Mouse (Mus musculus) forebrain, embryonic 13.5 days (tissue): Measurements from ENCODE around the gene Tox2. TPM values are rescaled to one million over a fixed set of nuclear protein-coding genes. Genes with fewer than 3 reads are reported as not detected.

Experiments used
- ATAC-seq: fragments of 200-750 bp; cut with Nextera tagmentation; 2 replicates; pipeline ENCODE4 v1.8.0; 2017
- H3K27ac ChIP-seq: fragments of 300-500 bp; sonication (generic); 2 replicates; pipeline ENCODE4 v1.5.1; 2015; ENCODE audit warnings: inconsistent platforms, mild to moderate bottlenecking, moderate library complexity
- H3K27me3 ChIP-seq: fragments of 300-500 bp; sonication (generic); 2 replicates; pipeline ENCODE4 v1.6.1; 2015; ENCODE audit warnings: mild to moderate bottlenecking, inconsistent platforms
- H3K36me3 ChIP-seq: fragments of 300-500 bp; sonication (generic); 2 replicates; pipeline ENCODE4 v1.6.1; 2015; ENCODE audit warnings: mild to moderate bottlenecking, inconsistent platforms; ENCODE audit not compliant: poor library complexity, severe bottlenecking
- H3K4me1 ChIP-seq: fragments of 300-500 bp; sonication (generic); 2 replicates; pipeline ENCODE4 v1.6.1; 2015; ENCODE audit warnings: inconsistent platforms
- H3K4me2 ChIP-seq: fragments of 300-500 bp; sonication (generic); 2 replicates; pipeline ENCODE4 v1.6.1; 2015; ENCODE audit warnings: inconsistent platforms, mild to moderate bottlenecking, moderate library complexity
- H3K4me3 ChIP-seq: fragments of 300-500 bp; sonication (generic); 2 replicates; pipeline ENCODE4 v1.5.1; 2015; ENCODE audit warnings: mild to moderate bottlenecking, inconsistent platforms
- H3K9ac ChIP-seq: fragments of 300-500 bp; sonication (generic); 2 replicates; pipeline ENCODE4 v1.6.1; 2015; ENCODE audit warnings: mild to moderate bottlenecking, inconsistent platforms
- H3K9me3 ChIP-seq: fragments of 300-500 bp; sonication (generic); replicated peaks from 2 replicates; pipeline ENCODE4 v1.6.1; 2016; ENCODE audit warnings: inconsistent platforms
- WGBS: fragments of 180-500 bp; shearing (Covaris S2); methylation state at CpG from one replicate; pipeline ENCODE4 v1.1.7; 2015; 5-methylcytosine and 5-hydroxymethylcytosine counted together
- polyA plus RNA-seq: library from polyadenylated mRNA; unstranded; fragments of >200 nt; fragmentation: Nextera tagmentation; extraction: Ambion mirVana; gene quantifications from 2 replicates; pipeline ENCODE4 v1.2.1, GENCODE M21; 2015

The Tox2 gene
- polyA plus RNA-seq: 17.9 and 20.6 TPM in 2 replicates

DNA sequence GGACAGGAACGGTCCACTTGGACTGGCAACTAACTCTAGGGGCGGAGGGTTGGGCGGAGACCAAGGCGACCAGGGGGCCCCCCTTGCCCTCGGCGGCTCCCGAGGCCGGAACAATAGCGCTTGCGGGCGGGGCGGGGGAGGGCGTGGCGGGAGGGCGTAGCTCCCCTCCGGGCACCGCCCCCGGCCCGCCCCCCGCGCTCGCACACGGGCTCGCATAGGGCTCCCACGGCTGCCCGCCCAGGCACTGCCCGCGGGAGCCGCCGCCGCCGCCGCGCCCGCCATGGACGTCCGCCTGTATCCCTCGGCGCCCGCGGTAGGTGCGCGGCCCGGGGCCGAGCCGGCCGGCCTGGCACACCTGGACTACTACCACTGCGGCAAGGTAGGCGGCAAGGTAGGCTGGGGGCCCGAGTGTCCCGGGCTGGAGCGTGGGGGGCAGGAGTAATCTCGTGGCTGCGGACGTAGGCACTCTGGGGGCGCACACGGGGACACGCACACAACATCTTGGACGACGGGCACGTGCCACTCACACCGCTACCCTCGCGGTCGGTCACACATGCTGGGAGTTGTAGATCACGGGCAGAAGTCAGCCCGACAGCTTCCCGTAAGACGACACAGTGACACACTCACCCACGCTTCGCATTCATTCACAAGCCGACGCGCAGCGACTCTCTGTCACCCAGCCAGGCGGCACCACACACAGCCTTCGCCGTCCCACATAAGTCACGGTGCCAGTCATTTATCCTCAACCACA is at the start of gene Tox2:
Gene Tox2, plus strand, starts transcription at position 242 of the 751 bp plus-strand sequence.
- Histone ChIP-seq H3K9ac (peak within 1 kb of the TSS; percentile 80), H3K36me3 (0 out of 2 replicates have a peak, but pooled peaks cover 3% of the 10 kb centered on the region), H3K27me3 (peaks cover 20% of the 10 kb centered on the region), H3K4me1 (peaks cover 42% of the 10 kb centered on the region), H3K9me3 (0 out of 2 replicates have a peak, but pooled peaks cover 3% of the 10 kb centered on the region), H3K4me2 (peak within 1 kb of the TSS; percentile 89), H3K4me3 (peak within 1 kb of the TSS; percentile 58), H3K27ac (peak within 1 kb of the TSS; percentile 48)
- peak; percentile 87 for ATAC-seq
- under 1% methylated on average over 69 of the region's 79 CpGs for WGBS

DNA sequence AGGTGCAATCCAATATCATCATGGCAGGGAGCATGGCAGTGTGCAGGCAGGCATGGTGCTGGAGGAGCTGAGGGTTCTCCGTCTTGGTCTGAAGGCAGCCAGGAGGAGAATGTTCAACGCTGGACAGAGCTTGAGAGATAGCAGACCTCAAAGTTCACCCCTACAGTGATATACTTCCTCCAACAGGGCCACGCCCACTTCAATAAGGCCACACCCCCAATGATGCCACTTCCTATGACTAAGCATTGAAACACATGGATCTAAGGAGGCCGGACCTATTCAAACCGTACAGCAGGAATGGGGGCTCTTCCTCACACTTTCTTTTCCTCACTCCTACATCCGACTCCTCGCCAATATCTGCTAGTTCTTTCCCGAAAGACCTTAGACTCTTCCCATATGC is 48.3 kb upstream of the Tox2 start:
- WGBS: 94% methylated on average over 8 of the region's 8 CpGs

DNA sequence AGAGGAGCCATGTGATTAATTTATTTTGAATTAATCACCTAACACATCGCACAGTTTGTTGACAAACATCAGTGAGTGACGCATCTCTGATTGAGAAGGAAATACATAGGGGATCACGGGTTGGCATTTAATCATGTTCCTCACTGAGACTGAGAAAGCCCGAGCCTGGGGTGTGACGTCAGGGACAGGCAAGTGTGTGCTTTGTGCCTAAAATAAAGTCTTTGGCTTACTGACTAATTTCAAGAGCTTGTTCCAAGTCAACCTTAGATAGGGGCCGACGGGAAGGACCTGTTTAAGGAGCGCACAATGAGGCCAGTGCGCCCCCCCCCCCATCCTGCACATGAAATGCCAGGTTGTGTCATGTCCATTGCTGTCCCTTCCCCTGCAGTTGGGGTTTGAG is 43.9 kb upstream of the Tox2 start:
- Histone ChIP-seq H3K27me3 (no peaks in the 10 kb centered on the region), H3K4me3 (no peak overlapping the region), H3K27ac (no peak overlapping the region), H3K4me1 (no peaks in the 10 kb centered on the region), H3K9ac (no peak overlapping the region), H3K36me3 (no peaks in the 10 kb centered on the region), H3K4me2 (no peak overlapping the region), H3K9me3 (0 out of 2 replicates have a peak, but pooled peaks cover 3% of the 10 kb centered on the region)
- ATAC-seq: no peak
- 88% methylated on average over 9 of the region's 9 CpGs for WGBS

More for the DNA sequence above, 48.3 kb upstream of the Tox2 start:
- no peaks in the 10 kb centered on the region for H3K27me3 ChIP-seq
- H3K36me3 ChIP-seq: no peaks in the 10 kb centered on the region
- H3K4me2 ChIP-seq: no peak overlapping the region
- no peak overlapping the region for H3K27ac ChIP-seq
- H3K4me3 ChIP-seq: no peak overlapping the region
- no peak for ATAC-seq
- peaks cover 14% of the 10 kb centered on the region for H3K4me1 ChIP-seq
- no peak overlapping the region for H3K9ac ChIP-seq
- no peaks in the 10 kb centered on the region for H3K9me3 ChIP-seq

DNA sequence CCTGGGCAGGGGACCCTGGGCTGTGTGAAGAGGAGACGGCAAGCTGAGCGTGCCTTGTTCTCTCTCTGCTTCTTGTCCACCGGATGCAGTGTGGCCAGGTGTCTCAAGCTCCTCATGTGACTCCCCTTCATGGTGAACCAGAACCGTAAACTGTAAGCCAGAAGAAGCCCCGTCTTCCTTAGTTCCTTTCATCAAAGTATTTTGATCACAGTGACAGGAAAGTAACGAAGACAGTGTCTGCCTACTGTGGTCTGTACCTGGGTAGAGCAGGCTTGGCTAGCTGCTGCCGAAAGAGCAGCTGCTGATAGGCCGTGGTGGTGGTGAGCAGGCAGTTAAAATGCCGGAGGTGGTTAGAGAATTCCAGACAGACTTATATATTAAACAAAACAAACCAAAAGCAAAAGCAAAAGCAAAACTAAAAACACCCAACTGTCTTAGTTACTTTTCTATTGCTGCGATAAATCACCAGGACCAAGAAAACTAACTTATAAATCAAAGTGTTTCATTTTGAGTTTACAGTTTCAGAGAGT is 38.4 kb upstream of the Tox2 start:
- H3K9ac ChIP-seq: no peak overlapping the region
- H3K4me1 ChIP-seq: peaks cover 7% of the 10 kb centered on the region; the same call in 1 of the 2 replicates
- no peak overlapping the region for H3K4me2 ChIP-seq
- no peak overlapping the region for H3K4me3 ChIP-seq
- no peak for ATAC-seq
- WGBS: 90% methylated on average over 10 of the region's 10 CpGs
- H3K27me3 ChIP-seq: no peaks in the 10 kb centered on the region
- H3K27ac ChIP-seq: no peak overlapping the region
- no peaks in the 10 kb centered on the region for H3K36me3 ChIP-seq
- 0 out of 2 replicates have a peak, but pooled peaks cover 3% of the 10 kb centered on the region for H3K9me3 ChIP-seq

- H3K36me3 ChIP-seq: no peaks in the 10 kb centered on the region
- no peak overlapping the region for H3K4me2 ChIP-seq
- H3K27me3 ChIP-seq: no peaks in the 10 kb centered on the region
- no peak for ATAC-seq
- no peak overlapping the region for H3K9ac ChIP-seq
- 60% methylated on average over 13 of the region's 13 CpGs for WGBS
- 0 out of 2 replicates have a peak, but pooled peaks cover 1% of the 10 kb centered on the region for H3K9me3 ChIP-seq
- H3K27ac ChIP-seq: no peak overlapping the region
- H3K4me3 ChIP-seq: no peak overlapping the region
- H3K4me1 ChIP-seq: peaks cover 7% of the 10 kb centered on the region; the same call in 1 of the 2 replicates
Measured at GRCm38 (mm10) chr2:163166067-163166805, 36.7 kb upstream of the Tox2 start.

DNA sequence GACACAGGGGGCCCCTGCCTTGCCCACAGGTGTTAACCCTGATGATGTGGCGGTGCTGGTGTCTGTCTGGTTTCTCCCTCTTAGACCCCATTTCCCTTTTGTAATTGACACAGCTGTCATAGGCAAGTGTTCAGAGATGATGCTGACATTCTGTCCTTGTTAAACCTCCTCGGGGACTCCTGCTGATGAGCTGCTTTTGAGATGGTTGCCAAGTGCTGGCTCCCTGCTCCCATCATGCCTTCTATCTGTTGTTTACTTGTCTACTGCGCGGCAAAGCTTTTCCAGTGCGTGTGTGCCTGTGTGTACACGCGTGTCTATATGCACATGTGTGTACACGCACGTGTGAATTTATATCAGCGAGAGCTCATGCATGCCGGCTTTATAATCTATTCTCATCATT is 31.0 kb upstream of the Tox2 start:
- Histone ChIP-seq H3K36me3 (no peaks in the 10 kb centered on the region), H3K27ac (no peak overlapping the region), H3K4me1 (peaks cover 28% of the 10 kb centered on the region), H3K4me2 (no peak overlapping the region), H3K9ac (no peak overlapping the region), H3K9me3 (no peaks in the 10 kb centered on the region), H3K27me3 (no peaks in the 10 kb centered on the region), H3K4me3 (no peak overlapping the region)
- 84% methylated on average over 11 of the region's 11 CpGs for WGBS
- ATAC-seq: no peak

GRCm38 (mm10) chr2:163174066-163174465 is 28.9 kb upstream of the Tox2 start:
- no peak overlapping the region for H3K4me3 ChIP-seq
- WGBS: 53% methylated on average over 7 of the region's 7 CpGs
- H3K4me1 ChIP-seq: peaks cover 26% of the 10 kb centered on the region
- no peak for ATAC-seq
- H3K9me3 ChIP-seq: no peaks in the 10 kb centered on the region
- no peaks in the 10 kb centered on the region for H3K36me3 ChIP-seq
- no peaks in the 10 kb centered on the region for H3K27me3 ChIP-seq
- no peak overlapping the region for H3K9ac ChIP-seq
- peak overlapping the region; percentile 25; the same call in 1 of the 2 replicates for H3K27ac ChIP-seq
- no peak overlapping the region for H3K4me2 ChIP-seq

DNA sequence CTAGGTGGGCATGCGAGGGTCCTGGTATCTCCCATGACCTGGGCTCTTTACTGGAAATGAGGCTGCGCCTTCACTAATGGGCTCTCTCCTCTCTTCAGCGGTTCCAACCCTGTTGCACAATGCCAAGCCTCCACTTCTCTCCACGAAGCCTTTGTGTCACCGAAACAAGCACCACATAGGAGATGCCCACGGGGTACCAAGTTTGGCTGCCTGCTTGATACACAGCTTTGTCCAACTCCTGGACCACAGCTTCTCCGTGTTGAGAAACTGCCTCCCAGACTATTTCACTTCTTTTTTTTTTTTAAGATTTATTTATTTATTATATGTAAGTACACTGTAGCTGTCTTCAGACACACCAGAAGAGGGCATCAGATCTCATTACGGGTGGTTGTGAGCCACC is 27.1 kb upstream of the Tox2 start:
- Histone ChIP-seq H3K4me1 (peaks cover 22% of the 10 kb centered on the region), H3K27ac (no peak overlapping the region), H3K9ac (no peak overlapping the region), H3K9me3 (no peaks in the 10 kb centered on the region), H3K4me3 (no peak overlapping the region), H3K4me2 (no peak overlapping the region), H3K36me3 (no peaks in the 10 kb centered on the region), H3K27me3 (no peaks in the 10 kb centered on the region)
- no peak for ATAC-seq
- WGBS: 85% methylated on average over 8 of the region's 8 CpGs

GRCm38 (mm10) chr2:163176502-163176901 is 26.4 kb upstream of the Tox2 start:
- no peak overlapping the region for H3K9ac ChIP-seq
- H3K4me2 ChIP-seq: no peak overlapping the region
- peaks cover 21% of the 10 kb centered on the region for H3K4me1 ChIP-seq
- 81% methylated on average over 7 of the region's 7 CpGs for WGBS
- H3K36me3 ChIP-seq: no peaks in the 10 kb centered on the region
- H3K27ac ChIP-seq: no peak overlapping the region
- H3K27me3 ChIP-seq: 0 out of 2 replicates have a peak, but pooled peaks cover 3% of the 10 kb centered on the region
- no peak for ATAC-seq
- no peak overlapping the region for H3K4me3 ChIP-seq
- H3K9me3 ChIP-seq: no peaks in the 10 kb centered on the region

DNA sequence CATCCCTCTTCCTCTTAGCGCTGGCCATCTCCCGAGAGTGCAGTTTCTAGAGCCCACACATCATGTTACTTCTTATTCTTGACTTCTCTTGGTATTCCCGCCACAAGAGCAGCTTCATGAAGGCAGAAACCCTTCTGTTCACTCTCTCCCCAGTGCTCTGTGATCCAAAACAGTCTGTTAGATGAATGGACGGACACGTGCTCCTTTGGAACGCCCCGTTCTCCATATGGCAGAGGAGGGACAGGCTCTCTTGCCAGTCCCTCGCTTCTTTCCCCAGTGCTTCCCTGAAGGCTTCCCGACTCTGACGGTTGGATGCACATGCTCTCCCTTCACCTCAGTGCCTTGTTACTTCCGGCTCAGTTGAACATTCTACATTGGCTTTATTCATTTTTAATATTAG is 15.4 kb upstream of the Tox2 start:
- no peak overlapping the region for H3K27ac ChIP-seq
- peaks cover 29% of the 10 kb centered on the region for H3K4me1 ChIP-seq
- no peak overlapping the region for H3K4me2 ChIP-seq
- H3K4me3 ChIP-seq: no peak overlapping the region
- ATAC-seq: peak; percentile 48; the same call in 1 of the 2 replicates
- no peaks in the 10 kb centered on the region for H3K27me3 ChIP-seq
- no peaks in the 10 kb centered on the region for H3K36me3 ChIP-seq
- H3K9ac ChIP-seq: no peak overlapping the region
- 60% methylated on average over 11 of the region's 11 CpGs for WGBS
- no peaks in the 10 kb centered on the region for H3K9me3 ChIP-seq

GRCm38 (mm10) chr2:163189596-163189995 is 13.3 kb upstream of the Tox2 start:
- Histone ChIP-seq H3K4me3 (no peak overlapping the region), H3K36me3 (no peaks in the 10 kb centered on the region), H3K9me3 (no peaks in the 10 kb centered on the region), H3K4me2 (no peak overlapping the region), H3K27me3 (no peaks in the 10 kb centered on the region), H3K9ac (no peak overlapping the region), H3K4me1 (peaks cover 46% of the 10 kb centered on the region), H3K27ac (no peak overlapping the region)
- WGBS: 2% methylated on average over 5 of the region's 5 CpGs
- ATAC-seq: peak; percentile 14; the same call in 1 of the 2 replicates

- peak; percentile 77; the same call in 1 of the 2 replicates for ATAC-seq
- no peak overlapping the region for H3K9ac ChIP-seq
- 0% methylated on average over 3 of the region's 3 CpGs for WGBS
- no peak overlapping the region for H3K4me2 ChIP-seq
- no peaks in the 10 kb centered on the region for H3K27me3 ChIP-seq
- peaks cover 50% of the 10 kb centered on the region for H3K4me1 ChIP-seq
- no peaks in the 10 kb centered on the region for H3K36me3 ChIP-seq
- no peaks in the 10 kb centered on the region for H3K9me3 ChIP-seq
- H3K27ac ChIP-seq: no peak overlapping the region
- no peak overlapping the region for H3K4me3 ChIP-seq
Measured at GRCm38 (mm10) chr2:163190004-163190441, 12.9 kb upstream of the Tox2 start.
